Mouse (Mus musculus): Measurements from ENCODE around the gene Upp2. TPM values are rescaled to one million over a fixed set of nuclear protein-coding genes. Genes with fewer than 3 reads are reported as not detected.

Upp2 gene
- polyA plus RNA-seq, 1 experiment from 2014 or later: 8.5 TPM

- H3K27me3 ChIP-seq (ENCODE audit: insufficient read depth, low read length): no peaks in the 10 kb centered on the region
- H3K4me3 ChIP-seq (ENCODE audit: low read length): no peak overlapping the region
- 0 out of 2 replicates have a peak, but pooled peaks cover 3% of the 10 kb centered on the region for H3K4me1 ChIP-seq (ENCODE audit: insufficient read depth, low read length)
- no peak overlapping the region for H3K4me2 ChIP-seq (replicated peaks; ENCODE audit: low read depth, low read length)
- ATAC-seq (ENCODE audit: low FRiP score, low TSS enrichment): no peak
- 29% methylated on average over 2 of the region's 2 CpGs for WGBS
- H3K9ac ChIP-seq (replicated peaks; ENCODE audit: low read length): no peak overlapping the region
- no peaks in the 10 kb centered on the region for H3K9me3 ChIP-seq (ENCODE audit: low read length)
- H3K27ac ChIP-seq (ENCODE audit: low read length): no peak overlapping the region
- H3K36me3 ChIP-seq (ENCODE audit: insufficient read depth, low read length): no peaks in the 10 kb centered on the region
Observed at GRCm38 (mm10) chr2:58752891-58753290, 185.8 kb downstream of the Upp2 start.

DNA sequence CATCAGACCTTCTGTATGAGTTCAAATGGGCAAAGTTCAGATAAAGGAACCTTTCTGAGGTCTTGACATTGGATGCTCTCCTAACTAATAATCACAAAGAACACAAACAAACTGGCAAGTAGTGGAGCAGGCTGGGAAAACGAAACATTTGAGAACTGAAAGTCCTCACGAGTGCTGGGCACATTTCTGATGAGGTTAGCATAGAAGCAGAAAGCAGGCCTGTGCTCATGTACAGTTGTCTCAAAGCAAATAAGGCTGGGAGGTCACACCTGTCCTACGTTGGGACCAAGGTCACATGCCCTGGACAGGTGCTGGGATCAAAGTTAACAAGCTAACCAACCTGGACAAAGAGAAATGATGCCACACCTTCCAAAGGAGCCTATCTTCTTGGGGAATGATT is 187.6 kb downstream of the Upp2 start:
- Histone ChIP-seq H3K4me3 (ENCODE audit: low read length) (no peak overlapping the region), H3K9me3 (ENCODE audit: low read length) (no peaks in the 10 kb centered on the region), H3K4me2 (replicated peaks; ENCODE audit: low read depth, low read length) (no peak overlapping the region), H3K9ac (replicated peaks; ENCODE audit: low read length) (no peak overlapping the region), H3K27me3 (ENCODE audit: insufficient read depth, low read length) (no peaks in the 10 kb centered on the region), H3K4me1 (ENCODE audit: insufficient read depth, low read length) (no peaks in the 10 kb centered on the region), H3K27ac (ENCODE audit: low read length) (no peak overlapping the region), H3K36me3 (ENCODE audit: insufficient read depth, low read length) (no peaks in the 10 kb centered on the region)
- WGBS: 74% methylated on average over 3 of the region's 3 CpGs
- no peak for ATAC-seq (ENCODE audit: low FRiP score, low TSS enrichment)

GRCm38 (mm10) chr2:58758081-58758480 is 191.0 kb downstream of the Upp2 start:
- H3K4me1 ChIP-seq (ENCODE audit: insufficient read depth, low read length): no peaks in the 10 kb centered on the region
- H3K4me3 ChIP-seq (ENCODE audit: low read length): no peak overlapping the region
- H3K27me3 ChIP-seq (ENCODE audit: insufficient read depth, low read length): no peaks in the 10 kb centered on the region
- no peak overlapping the region for H3K4me2 ChIP-seq (replicated peaks; ENCODE audit: low read depth, low read length)
- no peaks in the 10 kb centered on the region for H3K36me3 ChIP-seq (ENCODE audit: insufficient read depth, low read length)
- no peaks in the 10 kb centered on the region for H3K9me3 ChIP-seq (ENCODE audit: low read length)
- H3K9ac ChIP-seq (replicated peaks; ENCODE audit: low read length): no peak overlapping the region
- H3K27ac ChIP-seq (ENCODE audit: low read length): no peak overlapping the region
- no peak for ATAC-seq (ENCODE audit: low FRiP score, low TSS enrichment)
- 57% methylated on average over 2 of the region's 2 CpGs for WGBS

GRCm38 (mm10) chr2:58759676-58760075 is 192.6 kb downstream of the Upp2 start:
- ATAC-seq (ENCODE audit: low FRiP score, low TSS enrichment): no peak
- no peak overlapping the region for H3K4me2 ChIP-seq (replicated peaks; ENCODE audit: low read depth, low read length)
- 55% methylated on average over 5 of the region's 5 CpGs for WGBS
- H3K4me1 ChIP-seq (ENCODE audit: insufficient read depth, low read length): no peaks in the 10 kb centered on the region
- no peaks in the 10 kb centered on the region for H3K27me3 ChIP-seq (ENCODE audit: insufficient read depth, low read length)
- H3K27ac ChIP-seq (ENCODE audit: low read length): no peak overlapping the region
- H3K9me3 ChIP-seq (ENCODE audit: low read length): no peaks in the 10 kb centered on the region
- no peaks in the 10 kb centered on the region for H3K36me3 ChIP-seq (ENCODE audit: insufficient read depth, low read length)
- H3K4me3 ChIP-seq (ENCODE audit: low read length): no peak overlapping the region
- H3K9ac ChIP-seq (replicated peaks; ENCODE audit: low read length): no peak overlapping the region

DNA sequence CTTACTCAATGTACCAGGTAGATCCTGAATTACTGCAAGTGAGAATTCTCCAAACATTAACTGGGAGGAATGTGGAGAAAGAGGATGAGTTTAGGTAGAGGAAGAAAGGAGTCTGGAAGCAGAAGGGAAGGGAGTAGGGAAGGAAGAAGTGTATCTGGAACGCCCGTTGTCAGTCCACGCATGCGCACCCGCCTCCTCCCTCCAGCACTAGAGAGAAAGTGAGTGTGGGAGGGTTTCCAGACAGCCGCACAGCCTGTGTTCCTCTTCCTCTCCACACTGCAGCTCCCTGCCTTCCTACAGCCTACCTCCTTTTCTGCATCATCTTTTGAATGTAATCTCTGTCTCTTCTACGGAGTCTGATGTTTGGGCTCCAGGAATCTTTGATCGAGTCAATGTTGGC is 198.0 kb downstream of the Upp2 start:
- no peak for ATAC-seq (ENCODE audit: low FRiP score, low TSS enrichment)
- H3K9me3 ChIP-seq (ENCODE audit: low read length): no peaks in the 10 kb centered on the region
- no peaks in the 10 kb centered on the region for H3K27me3 ChIP-seq (ENCODE audit: insufficient read depth, low read length)
- WGBS: 79% methylated on average over 8 of the region's 8 CpGs
- H3K27ac ChIP-seq (ENCODE audit: low read length): no peak overlapping the region
- H3K4me3 ChIP-seq (ENCODE audit: low read length): no peak overlapping the region
- H3K36me3 ChIP-seq (ENCODE audit: insufficient read depth, low read length): no peaks in the 10 kb centered on the region
- no peak overlapping the region for H3K9ac ChIP-seq (replicated peaks; ENCODE audit: low read length)
- no peak overlapping the region for H3K4me2 ChIP-seq (replicated peaks; ENCODE audit: low read depth, low read length)
- H3K4me1 ChIP-seq (ENCODE audit: insufficient read depth, low read length): no peaks in the 10 kb centered on the region

DNA sequence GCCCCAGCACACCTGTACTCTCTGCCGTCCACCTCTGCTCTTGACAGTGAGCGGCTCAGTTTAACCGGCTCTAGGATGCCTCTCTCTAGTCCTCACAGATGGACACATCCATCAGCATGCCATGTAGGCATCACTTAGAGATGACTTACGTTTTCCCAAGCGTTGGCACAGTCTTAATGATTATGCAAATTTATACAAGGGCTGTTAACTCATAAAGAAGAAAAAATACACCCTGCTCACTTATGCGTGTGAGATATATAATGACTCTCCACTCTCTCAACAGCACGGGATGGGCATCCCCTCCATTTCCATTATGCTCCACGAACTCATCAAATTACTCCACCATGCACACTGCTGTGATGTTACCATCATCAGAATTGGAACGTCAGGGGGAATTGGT is 206.7 kb downstream of the Upp2 start:
- no peaks in the 10 kb centered on the region for H3K36me3 ChIP-seq (ENCODE audit: insufficient read depth, low read length)
- no peak overlapping the region for H3K27ac ChIP-seq (ENCODE audit: low read length)
- H3K9me3 ChIP-seq (ENCODE audit: low read length): no peaks in the 10 kb centered on the region
- no peak overlapping the region for H3K4me2 ChIP-seq (replicated peaks; ENCODE audit: low read depth, low read length)
- H3K27me3 ChIP-seq (ENCODE audit: insufficient read depth, low read length): no peaks in the 10 kb centered on the region
- 84% methylated on average over 9 of the region's 9 CpGs for WGBS
- no peak overlapping the region for H3K9ac ChIP-seq (replicated peaks; ENCODE audit: low read length)
- no peak overlapping the region for H3K4me3 ChIP-seq (ENCODE audit: low read length)
- H3K4me1 ChIP-seq (ENCODE audit: insufficient read depth, low read length): no peaks in the 10 kb centered on the region
- no peak for ATAC-seq (ENCODE audit: low FRiP score, low TSS enrichment)

GRCm38 (mm10) chr2:58778986-58779495 is 211.9 kb downstream of the Upp2 start:
- WGBS: 82% methylated on average over 3 of the region's 3 CpGs

GRCm38 (mm10) chr2:58783526-58783925 is 216.4 kb downstream of the Upp2 start:
- ATAC-seq (ENCODE audit: low FRiP score, low TSS enrichment): no peak
- 76% methylated on average over 1 of the region's 1 CpGs for WGBS
- no peak overlapping the region for H3K27ac ChIP-seq (ENCODE audit: low read length)

More at GRCm38 (mm10) chr2:58778986-58779495, 211.9 kb downstream of the Upp2 start:
- no peak for ATAC-seq (ENCODE audit: low FRiP score, low TSS enrichment)
- H3K4me3 ChIP-seq (ENCODE audit: low read length): no peak overlapping the region
- H3K9ac ChIP-seq (replicated peaks; ENCODE audit: low read length): no peak overlapping the region
- no peaks in the 10 kb centered on the region for H3K9me3 ChIP-seq (ENCODE audit: low read length)
- no peak overlapping the region for H3K27ac ChIP-seq (ENCODE audit: low read length)
- no peaks in the 10 kb centered on the region for H3K27me3 ChIP-seq (ENCODE audit: insufficient read depth, low read length)
- no peaks in the 10 kb centered on the region for H3K4me1 ChIP-seq (ENCODE audit: insufficient read depth, low read length)
- H3K36me3 ChIP-seq (ENCODE audit: insufficient read depth, low read length): no peaks in the 10 kb centered on the region
- no peak overlapping the region for H3K4me2 ChIP-seq (replicated peaks; ENCODE audit: low read depth, low read length)

GRCm38 (mm10) chr2:58786177-58786576 is 219.1 kb downstream of the Upp2 start:
- Histone ChIP-seq H3K4me1 (ENCODE audit: insufficient read depth, low read length) (no peaks in the 10 kb centered on the region), H3K27me3 (ENCODE audit: insufficient read depth, low read length) (no peaks in the 10 kb centered on the region), H3K4me2 (replicated peaks; ENCODE audit: low read depth, low read length) (no peak overlapping the region), H3K9ac (replicated peaks; ENCODE audit: low read length) (no peak overlapping the region), H3K4me3 (ENCODE audit: low read length) (no peak overlapping the region), H3K36me3 (ENCODE audit: insufficient read depth, low read length) (no peaks in the 10 kb centered on the region), H3K9me3 (ENCODE audit: low read length) (no peaks in the 10 kb centered on the region), H3K27ac (ENCODE audit: low read length) (no peak overlapping the region)
- ATAC-seq (ENCODE audit: low FRiP score, low TSS enrichment): no peak
- WGBS: 59% methylated on average over 3 of the region's 3 CpGs

More at GRCm38 (mm10) chr2:58783526-58783925, 216.4 kb downstream of the Upp2 start:
- Histone ChIP-seq H3K4me1 (ENCODE audit: insufficient read depth, low read length) (no peaks in the 10 kb centered on the region), H3K27me3 (ENCODE audit: insufficient read depth, low read length) (no peaks in the 10 kb centered on the region), H3K4me2 (replicated peaks; ENCODE audit: low read depth, low read length) (no peak overlapping the region), H3K9ac (replicated peaks; ENCODE audit: low read length) (no peak overlapping the region), H3K4me3 (ENCODE audit: low read length) (no peak overlapping the region), H3K36me3 (ENCODE audit: insufficient read depth, low read length) (no peaks in the 10 kb centered on the region), H3K9me3 (ENCODE audit: low read length) (no peaks in the 10 kb centered on the region)

DNA sequence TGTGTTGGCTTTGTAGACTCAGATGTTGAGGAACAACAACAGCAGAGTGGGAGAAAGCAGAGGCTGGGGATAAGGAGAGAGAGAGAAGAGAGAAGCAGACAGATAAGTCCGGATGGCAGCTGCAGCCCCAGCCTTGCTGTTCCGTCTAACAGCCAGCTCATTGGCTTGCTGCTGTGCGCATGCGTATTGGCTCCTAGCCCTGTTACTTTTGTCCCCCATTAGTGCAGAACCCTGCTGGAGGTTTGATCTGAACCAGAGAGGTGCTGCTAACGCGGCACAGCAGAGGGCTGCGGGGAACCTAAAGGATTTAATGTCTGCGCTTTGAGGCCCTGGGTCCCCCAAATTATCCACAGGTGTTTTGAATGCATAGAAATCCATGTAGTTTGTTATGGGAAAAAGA is 219.6 kb downstream of the Upp2 start:
- H3K4me3 ChIP-seq (ENCODE audit: low read length): no peak overlapping the region
- H3K36me3 ChIP-seq (ENCODE audit: insufficient read depth, low read length): no peaks in the 10 kb centered on the region
- H3K4me1 ChIP-seq (ENCODE audit: insufficient read depth, low read length): no peaks in the 10 kb centered on the region
- no peak for ATAC-seq (ENCODE audit: low FRiP score, low TSS enrichment)
- no peaks in the 10 kb centered on the region for H3K27me3 ChIP-seq (ENCODE audit: insufficient read depth, low read length)
- no peak overlapping the region for H3K27ac ChIP-seq (ENCODE audit: low read length)
- H3K9ac ChIP-seq (replicated peaks; ENCODE audit: low read length): no peak overlapping the region
- no peaks in the 10 kb centered on the region for H3K9me3 ChIP-seq (ENCODE audit: low read length)
- no peak overlapping the region for H3K4me2 ChIP-seq (replicated peaks; ENCODE audit: low read depth, low read length)
- 68% methylated on average over 8 of the region's 8 CpGs for WGBS
